Mouse (Mus musculus): ENCODE measurements at regions not wholly inside any gene's neighbourhood (a gene's known extent, or its start where the extent isn't known, plus 50 kb on each side); places are given as distances from the start of the nearest gene placed in this dataset.

DNA sequence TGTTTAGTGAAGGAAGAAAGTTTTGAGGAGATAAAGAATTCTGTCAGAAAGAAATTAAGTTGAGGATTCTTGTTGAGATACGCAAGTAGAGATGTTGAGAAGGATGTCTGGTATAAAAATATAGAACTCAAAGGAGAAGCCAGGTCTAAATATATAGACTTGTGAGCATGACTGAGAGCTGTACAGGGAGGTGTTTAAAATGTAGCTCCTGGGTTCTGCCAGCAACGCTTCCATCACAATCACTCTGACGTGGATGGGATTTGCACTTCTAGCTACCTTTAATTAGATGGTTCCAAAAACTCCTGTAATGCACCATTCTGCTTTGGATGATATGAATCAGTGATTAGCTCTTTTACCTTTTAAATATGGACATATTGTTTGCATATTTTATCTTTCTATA is 200.5 kb downstream of the Lnpk start:
- DNase-seq (ENCODE audit: extremely low read depth) = no peak
- Histone ChIP-seq H3K4me3 (replicated peaks in 1 of 3; ENCODE audit: low read depth in 2 of 3, low read length in 2 of 3, poor library complexity in 1 of 3) (no peak overlapping the region), H3K36me3 (replicated peaks in 1 of 2; ENCODE audit: control insufficient read depth in 1 of 2, insufficient read depth in 1 of 2, low read length in 1 of 2) (no peaks in the 10 kb centered on the region), H3K27ac (ENCODE audit: insufficient read depth, low read depth) (no peak overlapping the region), H3K9ac (ENCODE audit: insufficient read depth, low read depth) (no peak overlapping the region), H3K27me3 (replicated peaks) (no peaks in the 10 kb centered on the region), H3K9me3 (replicated peaks; ENCODE audit: low read length) (no peaks in the 10 kb centered on the region), H3K79me2 (replicated peaks; ENCODE audit: control insufficient read depth, extremely low read depth, insufficient read depth, poor library complexity, severe bottlenecking) (no peaks in the 10 kb centered on the region), H3K4me1 (ENCODE audit: control insufficient read depth in 1 of 2, insufficient read depth in 2 of 2) (no peaks in the 10 kb centered on the region), H3K4me2 (ENCODE audit: insufficient read depth, low read depth, poor library complexity, severe bottlenecking) (no peak overlapping the region)
- in situ Hi-C loops (cut with MboI; ENCODE audit: low pct_ligation_motif_present, low pct_unique_long_range_greater_than_20kb, low sequenced_read_pairs) (no loop called here), dilution Hi-C loops (cut with MboI; ENCODE audit: extremely low pct_ligation_motif_present, extremely low pct_unique_long_range_greater_than_20kb, low sequenced_read_pairs) (no loop called here)
- no peak for TF ChIP-seq RCOR1 (conservative IDR thresholded peaks at IDR 0.05; ENCODE audit: low read depth, low read length)
- TF ChIP-seq HCFC1 (IDR thresholded peaks at IDR 0.05; ENCODE audit: low read depth, low read length) = no peak
- no peak for TF ChIP-seq E2F4 (IDR thresholded peaks at IDR 0.05; ENCODE audit: insufficient replicate concordance, low read depth, low read length)
- no peak for TF ChIP-seq PAX5 (IDR thresholded peaks at IDR 0.05; ENCODE audit: low read length)
- no peak for TF ChIP-seq ZKSCAN1 (IDR thresholded peaks at IDR 0.05; ENCODE audit: borderline replicate concordance, low read depth, low read length)
- TF ChIP-seq MAZ (IDR thresholded peaks at IDR 0.05; ENCODE audit: low read depth, low read length) = no peak
- TF ChIP-seq CHD2 (IDR thresholded peaks at IDR 0.05; ENCODE audit: low read length) = no peak
- TF ChIP-seq UBTF (IDR thresholded peaks at IDR 0.05; ENCODE audit: low read depth, low read length) = no peak
- TF ChIP-seq ZC3H11A (IDR thresholded peaks at IDR 0.05; ENCODE audit: low read depth, low read length) = no peak
- TF ChIP-seq POLR2AphosphoS2 (IDR thresholded peaks at IDR 0.05; ENCODE audit: low read depth, low read length) = no peak
- no peak for TF ChIP-seq TCF12 (IDR thresholded peaks at IDR 0.05; ENCODE audit: low read depth, low read length)
- no peak for TF ChIP-seq IRF4 (IDR thresholded peaks at IDR 0.05; ENCODE audit: low read depth, low read length)
- TF ChIP-seq ZNF384 (IDR thresholded peaks at IDR 0.05; ENCODE audit: low read depth, low read length) = no peak
- TF ChIP-seq MAX (IDR thresholded peaks at IDR 0.05; ENCODE audit: low read length) = no peak

DNA sequence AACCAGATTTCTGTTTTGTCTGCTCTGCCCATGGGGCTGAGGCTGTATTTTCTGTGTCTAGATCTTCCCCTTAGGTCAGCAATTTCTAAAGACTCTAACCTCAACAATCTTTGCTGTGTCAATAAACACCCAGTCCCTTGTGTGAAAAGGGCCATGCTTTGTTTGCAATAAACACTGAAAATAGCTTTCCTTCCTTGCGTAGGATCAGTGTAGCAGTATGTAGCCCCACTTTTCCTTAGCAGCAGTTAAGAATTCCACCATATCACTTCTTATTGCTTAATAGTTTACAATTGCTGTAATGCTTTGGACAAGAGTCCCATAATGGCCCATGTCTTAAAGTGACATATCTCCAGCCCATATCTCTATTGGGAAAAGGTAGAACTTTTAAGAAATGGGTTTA is 205.3 kb downstream of the Lnpk start:
- Histone ChIP-seq H3K4me3 (replicated peaks in 1 of 3; ENCODE audit: low read depth in 2 of 3, low read length in 2 of 3, poor library complexity in 1 of 3) (no peak overlapping the region), H3K9ac (ENCODE audit: insufficient read depth, low read depth) (no peak overlapping the region)

More for the DNA sequence above, 205.3 kb downstream of the Lnpk start:
- no peak overlapping the region for H3K4me2 ChIP-seq (ENCODE audit: insufficient read depth, low read depth, poor library complexity, severe bottlenecking)
- no peak for TF ChIP-seq MAZ (IDR thresholded peaks at IDR 0.05; ENCODE audit: low read depth, low read length)
- TF ChIP-seq CHD2 (IDR thresholded peaks at IDR 0.05; ENCODE audit: low read length) = no peak
- TF ChIP-seq ZC3H11A (IDR thresholded peaks at IDR 0.05; ENCODE audit: low read depth, low read length) = no peak
- TF ChIP-seq MYC (IDR thresholded peaks at IDR 0.05; ENCODE audit: low read depth, low read length) = no peak
- no peak for TF ChIP-seq RCOR1 (conservative IDR thresholded peaks at IDR 0.05; ENCODE audit: low read depth, low read length)
- TF ChIP-seq EP300 (IDR thresholded peaks at IDR 0.05; ENCODE audit: low read length) = no peak
- TF ChIP-seq KAT2A (IDR thresholded peaks at IDR 0.05; ENCODE audit: insufficient replicate concordance, low read length) = no peak
- no peak for TF ChIP-seq BHLHE40 (IDR thresholded peaks at IDR 0.05; ENCODE audit: low read depth, low read length)
- TF ChIP-seq SIN3A (IDR thresholded peaks at IDR 0.05; ENCODE audit: low read length) = no peak
- TF ChIP-seq TBP (conservative IDR thresholded peaks at IDR 0.05; ENCODE audit: low read depth, low read length) = no peak
- TF ChIP-seq NRF1 (IDR thresholded peaks at IDR 0.05; ENCODE audit: low read depth, low read length) = no peak
- TF ChIP-seq CTCF (conservative IDR thresholded peaks at IDR 0.05 in 1 of 2, IDR thresholded peaks at IDR 0.05 in 1 of 2; ENCODE audit: low read depth in 2 of 2, low read length in 2 of 2) = no peak
- no peak for TF ChIP-seq SMC3 (IDR thresholded peaks at IDR 0.05; ENCODE audit: low read depth, low read length)
- no peak for TF ChIP-seq UBTF (IDR thresholded peaks at IDR 0.05; ENCODE audit: low read depth, low read length)
- TF ChIP-seq MEF2A (IDR thresholded peaks at IDR 0.05; ENCODE audit: borderline replicate concordance, low read depth, low read length) = no peak
- TF ChIP-seq ELF1 (IDR thresholded peaks at IDR 0.05; ENCODE audit: low read depth, low read length) = no peak
- TF ChIP-seq POLR2AphosphoS2 (IDR thresholded peaks at IDR 0.05; ENCODE audit: low read depth, low read length) = no peak
- TF ChIP-seq POLR2A (IDR thresholded peaks at IDR 0.05; ENCODE audit: low read depth, low read length) = no peak
- TF ChIP-seq USF1 (IDR thresholded peaks at IDR 0.05; ENCODE audit: low read depth, low read length) = no peak
- no peaks in the 10 kb centered on the region for H3K79me2 ChIP-seq (replicated peaks; ENCODE audit: control insufficient read depth, extremely low read depth, insufficient read depth, poor library complexity, severe bottlenecking)
- H3K27ac ChIP-seq (ENCODE audit: insufficient read depth, low read depth) = no peak overlapping the region
- in situ Hi-C loops (cut with MboI; ENCODE audit: low pct_ligation_motif_present, low pct_unique_long_range_greater_than_20kb, low sequenced_read_pairs) = no loop called here
- H3K9me3 ChIP-seq (replicated peaks; ENCODE audit: low read length) = no peaks in the 10 kb centered on the region
- DNase-seq (ENCODE audit: extremely low read depth) = no peak
- dilution Hi-C loops (cut with MboI; ENCODE audit: extremely low pct_ligation_motif_present, extremely low pct_unique_long_range_greater_than_20kb, low sequenced_read_pairs) = no loop called here
- no peaks in the 10 kb centered on the region for H3K36me3 ChIP-seq (replicated peaks in 1 of 2; ENCODE audit: control insufficient read depth in 1 of 2, insufficient read depth in 1 of 2, low read length in 1 of 2)
- no peaks in the 10 kb centered on the region for H3K27me3 ChIP-seq (replicated peaks)
- no peaks in the 10 kb centered on the region for H3K4me1 ChIP-seq (ENCODE audit: control insufficient read depth in 1 of 2, insufficient read depth in 2 of 2)
